Mouse (Mus musculus): ENCODE measurements around the gene Mpzl1.

Mpzl1 gene

GRCm38 (mm10) chr1:165655022-165655421, 20.7 kb upstream of the Mpzl1 start:
- DNase-seq = no peak

GRCm38 (mm10) chr1:165653126-165653885, 19.0 kb upstream of the Mpzl1 start:
- DNase-seq = no peak

GRCm38 (mm10) chr1:165652507-165652906, 18.2 kb upstream of the Mpzl1 start:
- no peak for DNase-seq

GRCm38 (mm10) chr1:165651158-165651557, 16.8 kb upstream of the Mpzl1 start:
- DNase-seq = no peak

- DNase-seq = no peak
Measured at GRCm38 (mm10) chr1:165645102-165645501, 10.8 kb upstream of the Mpzl1 start.

- DNase-seq = peak; percentile 33
Measured at GRCm38 (mm10) chr1:165643735-165644134, 9.4 kb upstream of the Mpzl1 start.

GRCm38 (mm10) chr1:165642780-165643311, 8.5 kb upstream of the Mpzl1 start:
- peak; percentile 81 for DNase-seq

- peak; percentile 93 for DNase-seq
Measured at GRCm38 (mm10) chr1:165641786-165642771, 7.7 kb upstream of the Mpzl1 start.

- peak; percentile 92 for DNase-seq
Measured at GRCm38 (mm10) chr1:165641271-165641771, 7.0 kb upstream of the Mpzl1 start.

GRCm38 (mm10) chr1:165636289-165636688, 2.0 kb upstream of the Mpzl1 start:
- DNase-seq = peak; percentile 32

- no peak for DNase-seq
Measured at GRCm38 (mm10) chr1:165635055-165635897, 938 bp upstream of the Mpzl1 start.

- DNase-seq = peak; percentile 40
Measured at GRCm38 (mm10) chr1:165633345-165633744, 993 bp downstream of the Mpzl1 start.

GRCm38 (mm10) chr1:165631136-165631535, 3.2 kb downstream of the Mpzl1 start:
- DNase-seq = peak; percentile 93

- DNase-seq = peak; percentile 70
Measured at GRCm38 (mm10) chr1:165629975-165630374, 4.4 kb downstream of the Mpzl1 start.

- no peak for DNase-seq
Measured at GRCm38 (mm10) chr1:165628603-165629002, 5.7 kb downstream of the Mpzl1 start.

- DNase-seq = no peak
Measured at GRCm38 (mm10) chr1:165625896-165626295, 8.4 kb downstream of the Mpzl1 start.

- no peak for DNase-seq
Measured at GRCm38 (mm10) chr1:165625058-165625457, 9.3 kb downstream of the Mpzl1 start.

GRCm38 (mm10) chr1:165618201-165618624, 16.1 kb downstream of the Mpzl1 start:
- no peak for DNase-seq

GRCm38 (mm10) chr1:165617166-165617891, 17.0 kb downstream of the Mpzl1 start:
- no peak for DNase-seq

- DNase-seq = no peak
Measured at GRCm38 (mm10) chr1:165616652-165617051, 17.7 kb downstream of the Mpzl1 start.

- no peak for DNase-seq
Measured at GRCm38 (mm10) chr1:165614793-165615192, 19.5 kb downstream of the Mpzl1 start.

Measured in cerebellum, adult 9-10 months (tissue).